Mouse (Mus musculus): ENCODE results near the gene Grrp1.
A peak's percentile ranks its signal among the peaks of the same experiment; 100 is the strongest.
"Not testable (repeated sequence)": the region's sequence is repeated elsewhere in the genome, so short reads cannot be mapped to it uniquely, and the experiment has no call there.

Grrp1 gene

GRCm38 (mm10) chr4:134253722-134254324, at the start of gene Grrp1:
Gene Grrp1, minus strand, starts transcription at chr4:134254106.
- DNase-seq = peak; percentile 38

GRCm38 (mm10) chr4:134302084-134302483, 48.2 kb upstream of the Grrp1 start:
- no peak for DNase-seq

- DNase-seq = no peak
These were observed 46.4 kb upstream of the Grrp1 start for GRCm38 (mm10) chr4:134300316-134300715.

GRCm38 (mm10) chr4:134299498-134299810, 45.5 kb upstream of the Grrp1 start:
- DNase-seq = no peak

GRCm38 (mm10) chr4:134298626-134299497, 45.0 kb upstream of the Grrp1 start:
- DNase-seq = no peak

- peak; percentile 17 for DNase-seq
These were observed 43.5 kb upstream of the Grrp1 start for GRCm38 (mm10) chr4:134297369-134297768.

GRCm38 (mm10) chr4:134296523-134296922, 42.6 kb upstream of the Grrp1 start:
- DNase-seq = no peak

GRCm38 (mm10) chr4:134296096-134296495, 42.2 kb upstream of the Grrp1 start:
- not testable (repeated sequence) for DNase-seq

GRCm38 (mm10) chr4:134293692-134294163, 39.8 kb upstream of the Grrp1 start:
- no peak for DNase-seq

GRCm38 (mm10) chr4:134293061-134293691, 39.3 kb upstream of the Grrp1 start:
- no peak for DNase-seq

- DNase-seq = peak; percentile 79
These were observed 38.2 kb upstream of the Grrp1 start for GRCm38 (mm10) chr4:134292067-134292466.

GRCm38 (mm10) chr4:134288397-134289256, 34.7 kb upstream of the Grrp1 start:
- no peak for DNase-seq

- DNase-seq = peak; percentile 80
These were observed 33.7 kb upstream of the Grrp1 start, which contains the start of gene Pdik1l for GRCm38 (mm10) chr4:134287575-134288025. Gene Pdik1l, minus strand, starts transcription at chr4:134287895.

- DNase-seq = peak; percentile 96
These were observed 33.3 kb upstream of the Grrp1 start for GRCm38 (mm10) chr4:134287168-134287564.

- no peak for DNase-seq
These were observed 32.6 kb upstream of the Grrp1 start for GRCm38 (mm10) chr4:134286226-134287167.

- DNase-seq = no peak
These were observed 31.0 kb upstream of the Grrp1 start for GRCm38 (mm10) chr4:134284942-134285341.

GRCm38 (mm10) chr4:134273417-134274345, 19.8 kb upstream of the Grrp1 start:
- no peak for DNase-seq

GRCm38 (mm10) chr4:134272731-134273416, 19.0 kb upstream of the Grrp1 start:
- DNase-seq = no peak

GRCm38 (mm10) chr4:134271979-134272378, 18.1 kb upstream of the Grrp1 start:
- DNase-seq = no peak

GRCm38 (mm10) chr4:134269622-134270021, 15.7 kb upstream of the Grrp1 start:
- not testable (repeated sequence) for DNase-seq

All from kidney, adult 18-20 months (tissue).